Mouse (Mus musculus): ENCODE results near the gene Eif3i. TPM values are rescaled to one million over a fixed set of nuclear protein-coding genes. Genes with fewer than 3 reads are reported as not detected.

The Eif3i gene
- polyA plus RNA-seq, 1 experiment from 2014 or later = 284 TPM

DNA sequence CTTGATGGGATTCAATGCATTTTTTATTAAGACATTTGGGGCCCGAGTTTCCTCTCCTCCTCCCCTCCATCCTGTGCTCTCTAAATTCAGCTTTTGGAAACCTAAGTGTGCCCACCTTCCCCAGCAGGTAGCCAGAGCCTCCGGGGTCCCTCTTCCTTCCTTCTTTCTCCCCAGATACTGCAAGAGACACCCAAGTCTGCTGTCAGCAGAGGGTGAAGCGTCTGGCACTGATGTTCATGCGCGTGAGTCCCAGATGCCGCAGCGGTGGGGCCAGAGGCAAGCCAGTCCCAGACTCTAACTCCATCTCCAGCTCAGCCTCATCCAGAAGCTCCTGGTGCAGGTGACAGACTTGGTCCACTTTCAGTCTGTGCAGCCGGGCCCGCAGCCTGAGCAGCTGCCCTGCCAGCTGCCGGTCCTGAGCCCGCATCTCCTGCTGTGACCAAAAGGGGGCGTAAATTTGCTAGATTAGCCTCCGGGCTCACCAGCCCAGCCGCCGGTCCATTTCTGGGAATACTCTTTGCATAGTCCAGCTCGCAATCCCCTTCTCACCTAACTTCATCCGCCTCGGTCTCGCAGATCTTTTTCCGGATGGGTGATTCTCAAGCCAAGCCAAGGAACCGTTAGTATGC lies 23.5 kb downstream of the Eif3i start:
- Histone ChIP-seq H3K9ac (replicated peaks; ENCODE audit: low read length) (0 out of 2 replicates have a peak overlapping the region, but pooled peaks have one; percentile 9), H3K36me3 (replicated peaks; ENCODE audit: control insufficient read depth, insufficient read depth, low read depth, low read length) (no peaks in the 10 kb centered on the region), H3K4me2 (ENCODE audit: low read depth, low read length) (no peak overlapping the region), H3K9me3 (replicated peaks; ENCODE audit: control insufficient read depth, low read length) (no peaks in the 10 kb centered on the region), H3K27ac (replicated peaks; ENCODE audit: low read depth, low read length) (no peak overlapping the region), H3K4me3 (ENCODE audit: low read depth, low read length) (no peak overlapping the region), H3K27me3 (ENCODE audit: control insufficient read depth, insufficient read depth, low read length) (no peaks in the 10 kb centered on the region), H3K4me1 (ENCODE audit: control insufficient read depth, insufficient read depth, low read length) (no peaks in the 10 kb centered on the region)
- 33% methylated on average over 21 of the region's 21 CpGs for WGBS
- ATAC-seq (replicated peaks; ENCODE audit: insufficient number of reproducible peaks, low FRiP score, low TSS enrichment, low read depth) (no peak), DNase-seq (ENCODE audit: low spot score) (peak; percentile 73)

DNA sequence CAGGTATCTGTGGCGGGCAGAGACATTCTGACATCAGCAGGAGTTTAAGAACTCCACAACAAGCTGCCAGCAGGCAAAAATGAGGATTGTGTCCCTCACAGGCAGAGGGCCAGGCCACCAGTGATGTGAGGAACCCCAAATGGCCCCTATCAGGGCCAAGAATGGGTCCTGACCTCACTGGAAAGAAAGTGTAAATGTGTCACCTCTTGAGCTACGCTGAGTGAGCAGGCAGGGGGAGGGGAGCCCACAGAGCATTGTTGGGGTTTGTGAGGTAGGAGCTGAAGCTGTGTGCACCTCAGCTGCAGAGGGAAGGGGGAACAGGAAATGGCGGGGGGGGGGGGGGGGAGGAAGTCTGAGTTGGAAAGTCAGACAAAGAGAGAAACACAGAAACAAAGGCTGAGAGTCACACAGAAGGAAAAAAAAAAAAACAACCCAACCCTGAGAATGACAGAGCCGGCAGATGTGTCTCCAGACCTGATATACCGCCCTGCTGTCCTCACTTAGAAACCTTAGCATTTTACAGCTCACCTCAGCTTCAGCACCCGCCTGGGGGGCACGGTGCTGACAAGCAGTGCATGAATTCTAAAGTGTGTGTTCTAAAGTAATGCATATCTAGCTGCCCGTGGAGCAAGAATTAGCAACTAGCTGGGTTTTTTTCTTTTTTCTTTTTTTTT lies 25.1 kb downstream of the Eif3i start:
- ATAC-seq (replicated peaks; ENCODE audit: insufficient number of reproducible peaks, low FRiP score, low TSS enrichment, low read depth) = no peak
- Histone ChIP-seq H3K36me3 (replicated peaks; ENCODE audit: control insufficient read depth, insufficient read depth, low read depth, low read length) (no peaks in the 10 kb centered on the region), H3K9ac (replicated peaks; ENCODE audit: low read length) (no peak overlapping the region), H3K27me3 (ENCODE audit: control insufficient read depth, insufficient read depth, low read length) (no peaks in the 10 kb centered on the region), H3K4me1 (ENCODE audit: control insufficient read depth, insufficient read depth, low read length) (no peaks in the 10 kb centered on the region), H3K4me2 (ENCODE audit: low read depth, low read length) (no peak overlapping the region), H3K4me3 (ENCODE audit: low read depth, low read length) (no peak overlapping the region), H3K9me3 (replicated peaks; ENCODE audit: control insufficient read depth, low read length) (no peaks in the 10 kb centered on the region), H3K27ac (replicated peaks; ENCODE audit: low read depth, low read length) (no peak overlapping the region)
- DNase-seq (ENCODE audit: low spot score) = peak; percentile 5
- 49% methylated on average over 8 of the region's 8 CpGs for WGBS

DNA sequence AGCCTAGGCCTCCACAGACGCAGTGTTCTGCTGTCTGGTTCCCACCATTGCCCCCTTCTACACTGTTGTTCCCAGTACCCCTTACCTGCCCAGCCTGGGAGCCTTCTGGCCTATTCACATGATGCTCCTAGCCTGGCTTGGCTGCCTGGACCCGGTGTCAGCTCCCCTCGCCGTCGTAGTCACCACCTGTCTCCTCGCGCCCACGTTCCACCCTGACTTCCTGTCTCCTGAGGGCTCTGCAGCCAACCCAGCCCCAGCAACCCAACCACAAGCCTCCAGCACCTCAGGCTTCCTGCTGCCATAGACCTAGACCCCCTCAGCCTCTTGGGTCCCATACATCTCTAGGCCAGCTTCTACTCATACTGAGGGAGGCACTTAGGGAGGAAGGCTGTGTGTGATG lies 27.0 kb downstream of the Eif3i start, which contains the start of gene Lck:
TSS of gene Lck (minus strand) at position 212 of the 400 bp plus-strand sequence.
- DNase-seq (ENCODE audit: low spot score) = no peak

DNA sequence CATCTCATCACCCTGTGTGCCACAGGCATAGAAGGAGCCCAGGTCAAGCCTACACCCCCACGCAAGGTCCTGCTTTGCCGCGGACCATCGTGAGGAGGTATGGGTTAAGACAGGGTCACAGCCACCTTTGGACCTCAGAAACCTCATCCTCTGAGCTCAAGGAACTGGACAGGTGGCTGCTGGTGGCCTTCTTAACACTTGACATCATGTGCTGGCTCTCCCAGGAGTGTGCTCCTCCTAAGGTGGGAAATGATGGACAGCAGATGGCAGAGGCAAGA lies 27.4 kb downstream of the Eif3i start:
- ATAC-seq (replicated peaks; ENCODE audit: insufficient number of reproducible peaks, low FRiP score, low TSS enrichment, low read depth) (no peak), DNase-seq (ENCODE audit: low spot score) (no peak)
- Histone ChIP-seq H3K27ac (replicated peaks; ENCODE audit: low read depth, low read length) (no peak overlapping the region), H3K4me3 (ENCODE audit: low read depth, low read length) (no peak overlapping the region), H3K9me3 (replicated peaks; ENCODE audit: control insufficient read depth, low read length) (no peaks in the 10 kb centered on the region), H3K4me1 (ENCODE audit: control insufficient read depth, insufficient read depth, low read length) (no peaks in the 10 kb centered on the region), H3K36me3 (replicated peaks; ENCODE audit: control insufficient read depth, insufficient read depth, low read depth, low read length) (no peaks in the 10 kb centered on the region), H3K9ac (replicated peaks; ENCODE audit: low read length) (no peak overlapping the region), H3K4me2 (ENCODE audit: low read depth, low read length) (no peak overlapping the region), H3K27me3 (ENCODE audit: control insufficient read depth, insufficient read depth, low read length) (no peaks in the 10 kb centered on the region)
- WGBS = 92% methylated on average over 4 of the region's 4 CpGs

More for the DNA sequence above, 27.0 kb downstream of the Eif3i start, which contains the start of gene Lck:
- no peak within 1 kb of the TSS for H3K27ac ChIP-seq (replicated peaks; ENCODE audit: low read depth, low read length)
- no peak within 1 kb of the TSS for H3K4me3 ChIP-seq (ENCODE audit: low read depth, low read length)
- H3K9me3 ChIP-seq (replicated peaks; ENCODE audit: control insufficient read depth, low read length) = no peaks in the 10 kb centered on the region
- WGBS = 92% methylated on average over 8 of the region's 8 CpGs
- no peaks in the 10 kb centered on the region for H3K4me1 ChIP-seq (ENCODE audit: control insufficient read depth, insufficient read depth, low read length)
- no peak within 1 kb of the TSS for H3K9ac ChIP-seq (replicated peaks; ENCODE audit: low read length)
- no peak within 1 kb of the TSS for H3K4me2 ChIP-seq (ENCODE audit: low read depth, low read length)
- no peaks in the 10 kb centered on the region for H3K36me3 ChIP-seq (replicated peaks; ENCODE audit: control insufficient read depth, insufficient read depth, low read depth, low read length)
- H3K27me3 ChIP-seq (ENCODE audit: control insufficient read depth, insufficient read depth, low read length) = no peaks in the 10 kb centered on the region
- no peak for ATAC-seq (replicated peaks; ENCODE audit: insufficient number of reproducible peaks, low FRiP score, low TSS enrichment, low read depth)

DNA sequence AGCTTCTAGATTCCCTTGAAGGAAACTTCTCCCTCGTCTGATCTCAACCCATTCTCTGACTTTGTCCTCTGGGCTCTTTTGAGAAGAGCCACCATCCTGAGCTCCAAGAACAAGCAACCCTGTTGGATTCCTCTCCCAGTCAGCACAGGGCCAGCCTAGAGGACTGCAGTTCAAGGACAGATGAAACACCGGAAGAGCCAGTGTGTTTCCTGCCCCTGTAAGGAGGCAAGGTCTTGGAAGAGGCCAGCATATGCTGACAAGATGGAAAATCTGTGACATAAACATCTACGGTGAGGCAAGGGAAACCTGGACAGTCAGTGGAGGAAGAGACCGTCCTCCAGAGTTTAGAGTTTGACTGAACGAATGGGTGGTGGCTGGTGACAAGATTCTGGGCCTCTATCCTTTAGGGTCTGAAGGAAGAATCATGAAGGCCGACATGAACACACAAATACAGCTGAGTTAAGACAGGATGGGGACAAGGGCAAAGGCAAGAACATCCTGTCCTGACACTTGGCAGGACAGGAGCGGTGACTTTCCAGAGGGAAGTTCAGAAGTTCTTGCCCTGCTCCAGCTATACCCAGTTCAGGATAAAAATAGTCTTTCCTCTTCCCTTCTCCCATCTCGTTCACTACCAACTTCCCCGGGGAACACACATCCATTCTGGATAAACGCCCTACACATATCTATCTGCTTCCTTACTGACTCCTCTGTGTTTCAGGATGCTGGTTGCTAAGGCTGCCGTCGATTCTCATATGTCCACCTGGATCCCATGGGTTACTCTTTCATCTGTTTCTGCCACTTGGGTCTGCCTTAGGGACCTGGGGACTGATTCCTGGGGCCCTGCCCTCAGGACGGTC lies 28.0 kb downstream of the Eif3i start:
- Histone ChIP-seq H3K4me2 (ENCODE audit: low read depth, low read length) (no peak overlapping the region), H3K27ac (replicated peaks; ENCODE audit: low read depth, low read length) (no peak overlapping the region), H3K4me1 (ENCODE audit: control insufficient read depth, insufficient read depth, low read length) (no peaks in the 10 kb centered on the region), H3K4me3 (ENCODE audit: low read depth, low read length) (no peak overlapping the region), H3K9me3 (replicated peaks; ENCODE audit: control insufficient read depth, low read length) (no peaks in the 10 kb centered on the region), H3K9ac (replicated peaks; ENCODE audit: low read length) (no peak overlapping the region), H3K36me3 (replicated peaks; ENCODE audit: control insufficient read depth, insufficient read depth, low read depth, low read length) (no peaks in the 10 kb centered on the region), H3K27me3 (ENCODE audit: control insufficient read depth, insufficient read depth, low read length) (no peaks in the 10 kb centered on the region)
- no peak for ATAC-seq (replicated peaks; ENCODE audit: insufficient number of reproducible peaks, low FRiP score, low TSS enrichment, low read depth)
- WGBS = 77% methylated on average over 13 of the region's 13 CpGs
- no peak for DNase-seq (ENCODE audit: low spot score)

DNA sequence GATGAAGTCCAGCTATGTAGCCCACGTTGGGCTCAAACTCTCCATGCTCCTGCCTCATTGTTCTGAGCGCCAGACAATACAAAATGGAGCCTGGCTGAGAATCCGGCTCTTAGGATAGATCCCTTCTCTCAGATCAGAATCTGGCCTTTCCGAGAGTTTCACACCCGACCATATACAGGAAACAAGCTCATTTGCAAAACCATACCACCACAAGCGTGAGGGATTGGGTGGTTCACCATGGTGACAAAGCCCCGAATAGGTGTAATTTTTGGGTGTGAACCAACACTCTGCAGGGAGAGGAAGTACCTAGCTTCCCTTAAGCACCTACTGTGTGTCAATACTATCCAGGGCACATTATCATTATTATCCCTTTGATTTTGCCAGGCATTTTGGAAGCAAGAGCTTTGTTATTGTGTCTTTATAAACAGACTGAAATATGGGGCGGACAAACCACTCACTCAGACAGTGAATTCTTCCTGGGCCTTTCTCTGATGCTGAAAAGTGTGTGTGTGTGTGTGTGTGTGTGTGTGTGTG lies 28.8 kb downstream of the Eif3i start:
- 75% methylated on average over 8 of the region's 8 CpGs for WGBS

DNA sequence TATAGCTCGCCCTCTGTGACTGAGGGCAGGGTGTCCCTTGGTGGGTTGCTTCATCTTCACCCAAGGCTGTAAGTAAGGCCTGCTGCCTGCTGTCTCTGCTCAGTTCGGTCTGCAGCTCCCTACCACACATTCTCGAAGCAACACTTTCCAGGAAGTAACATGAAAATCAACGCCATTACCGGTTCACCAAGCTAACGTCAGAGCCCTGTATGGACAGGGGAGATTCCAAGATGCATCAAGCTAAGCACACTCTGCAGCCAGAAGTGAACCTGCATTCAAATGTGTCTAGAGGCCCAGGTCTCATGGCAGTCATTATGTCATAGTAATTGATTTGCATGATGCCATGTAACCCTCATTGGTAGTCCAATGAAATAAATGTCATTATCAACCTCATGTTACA lies 30.4 kb downstream of the Eif3i start:
- DNase-seq (ENCODE audit: low spot score) = no peak
- no peaks in the 10 kb centered on the region for H3K9me3 ChIP-seq (replicated peaks; ENCODE audit: control insufficient read depth, low read length)
- no peaks in the 10 kb centered on the region for H3K36me3 ChIP-seq (replicated peaks; ENCODE audit: control insufficient read depth, insufficient read depth, low read depth, low read length)
- no peaks in the 10 kb centered on the region for H3K27me3 ChIP-seq (ENCODE audit: control insufficient read depth, insufficient read depth, low read length)
- 89% methylated on average over 6 of the region's 6 CpGs for WGBS
- ATAC-seq (replicated peaks; ENCODE audit: insufficient number of reproducible peaks, low FRiP score, low TSS enrichment, low read depth) = no peak
- H3K9ac ChIP-seq (replicated peaks; ENCODE audit: low read length) = no peak overlapping the region
- no peak overlapping the region for H3K4me3 ChIP-seq (ENCODE audit: low read depth, low read length)
- H3K27ac ChIP-seq (replicated peaks; ENCODE audit: low read depth, low read length) = no peak overlapping the region
- H3K4me2 ChIP-seq (ENCODE audit: low read depth, low read length) = no peak overlapping the region
- H3K4me1 ChIP-seq (ENCODE audit: control insufficient read depth, insufficient read depth, low read length) = no peaks in the 10 kb centered on the region

More for the DNA sequence above, 28.8 kb downstream of the Eif3i start:
- H3K4me1 ChIP-seq (ENCODE audit: control insufficient read depth, insufficient read depth, low read length) = no peaks in the 10 kb centered on the region
- H3K27ac ChIP-seq (replicated peaks; ENCODE audit: low read depth, low read length) = no peak overlapping the region
- H3K4me3 ChIP-seq (ENCODE audit: low read depth, low read length) = no peak overlapping the region
- no peaks in the 10 kb centered on the region for H3K36me3 ChIP-seq (replicated peaks; ENCODE audit: control insufficient read depth, insufficient read depth, low read depth, low read length)
- no peak overlapping the region for H3K4me2 ChIP-seq (ENCODE audit: low read depth, low read length)
- no peak overlapping the region for H3K9ac ChIP-seq (replicated peaks; ENCODE audit: low read length)
- no peaks in the 10 kb centered on the region for H3K27me3 ChIP-seq (ENCODE audit: control insufficient read depth, insufficient read depth, low read length)
- no peak for ATAC-seq (replicated peaks; ENCODE audit: insufficient number of reproducible peaks, low FRiP score, low TSS enrichment, low read depth)
- H3K9me3 ChIP-seq (replicated peaks; ENCODE audit: control insufficient read depth, low read length) = no peaks in the 10 kb centered on the region
- DNase-seq (ENCODE audit: low spot score) = no peak

DNA sequence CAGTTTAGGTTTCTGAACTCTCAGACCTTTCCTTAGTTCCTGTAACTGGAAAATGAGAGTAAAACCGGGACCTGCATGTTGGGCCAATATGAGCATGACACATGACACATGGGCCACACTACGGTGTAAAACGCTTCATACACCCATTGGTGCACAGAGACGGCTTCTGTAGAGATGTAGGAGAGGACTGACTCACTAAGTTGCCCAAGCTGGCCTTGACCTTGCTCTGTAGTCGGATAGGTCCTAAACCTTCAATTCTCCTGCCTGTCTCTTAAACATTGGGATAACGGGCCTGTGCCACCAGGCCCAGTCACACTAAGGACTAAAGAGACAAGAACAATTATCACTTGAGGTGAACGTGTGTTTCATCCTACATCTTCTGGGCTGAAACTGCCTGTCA lies 32.1 kb downstream of the Eif3i start:
- H3K9me3 ChIP-seq (replicated peaks; ENCODE audit: control insufficient read depth, low read length) = no peaks in the 10 kb centered on the region
- no peak overlapping the region for H3K27ac ChIP-seq (replicated peaks; ENCODE audit: low read depth, low read length)
- WGBS = 92% methylated on average over 7 of the region's 7 CpGs
- no peak overlapping the region for H3K4me3 ChIP-seq (ENCODE audit: low read depth, low read length)
- DNase-seq (ENCODE audit: low spot score) (no peak), ATAC-seq (replicated peaks; ENCODE audit: insufficient number of reproducible peaks, low FRiP score, low TSS enrichment, low read depth) (no peak)
- no peaks in the 10 kb centered on the region for H3K4me1 ChIP-seq (ENCODE audit: control insufficient read depth, insufficient read depth, low read length)
- H3K36me3 ChIP-seq (replicated peaks; ENCODE audit: control insufficient read depth, insufficient read depth, low read depth, low read length) = no peaks in the 10 kb centered on the region
- no peak overlapping the region for H3K4me2 ChIP-seq (ENCODE audit: low read depth, low read length)
- no peak overlapping the region for H3K9ac ChIP-seq (replicated peaks; ENCODE audit: low read length)
- no peaks in the 10 kb centered on the region for H3K27me3 ChIP-seq (ENCODE audit: control insufficient read depth, insufficient read depth, low read length)

Measured in embryonic facial prominence, embryonic 11.5 days (tissue).